Mouse (Mus musculus) layer of hippocampus, postnatal 36 days (tissue): ENCODE data around the gene Fbxo34. TPM values are rescaled to one million over a fixed set of nuclear protein-coding genes. Genes with fewer than 3 reads are reported as not detected.
"Not testable (repeated sequence)": the region's sequence is repeated elsewhere in the genome, so short reads cannot be mapped to it uniquely, and the experiment has no call there.

Source experiments
- DNase-seq, 2 experiments: peaks; one replicate each; pipeline ENCODE4 v3.0.0; 2022
- total RNA-seq, 2 experiments: library from RNA; stranded (reverse); gene quantifications; 2 replicates each; pipeline ENCODE4 v1.2.3; 2021

Fbxo34 gene
- 10 to 100 TPM; 84.3 to 89.6 TPM for total RNA-seq

DNA sequence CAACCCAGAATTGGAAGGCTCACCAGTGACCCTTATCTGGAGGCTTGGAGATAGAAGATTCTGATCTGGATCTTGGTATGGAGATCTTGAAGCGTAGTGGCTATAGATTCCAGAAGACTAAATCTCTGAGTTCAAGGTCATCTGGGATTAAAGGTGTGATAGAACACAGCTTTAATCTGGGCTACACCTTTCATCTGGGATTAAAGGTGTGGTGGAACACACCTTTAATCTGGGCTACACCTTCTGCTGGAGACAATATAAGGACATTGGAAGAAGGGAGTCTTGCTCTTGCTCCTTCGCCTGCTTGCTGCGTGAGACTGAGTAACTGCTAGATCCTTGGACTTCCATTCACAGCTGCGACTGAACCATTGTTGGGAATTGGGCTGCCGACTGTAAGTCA is at the start of gene Fbxo34:
Gene Fbxo34, plus strand, starts transcription at position 301 of the 400 bp plus-strand sequence.
- DNase-seq = not testable (repeated sequence)

GRCm38 (mm10) chr14:47402735-47403134 is 47.5 kb upstream of the Fbxo34 start:
- DNase-seq = no peak

DNA sequence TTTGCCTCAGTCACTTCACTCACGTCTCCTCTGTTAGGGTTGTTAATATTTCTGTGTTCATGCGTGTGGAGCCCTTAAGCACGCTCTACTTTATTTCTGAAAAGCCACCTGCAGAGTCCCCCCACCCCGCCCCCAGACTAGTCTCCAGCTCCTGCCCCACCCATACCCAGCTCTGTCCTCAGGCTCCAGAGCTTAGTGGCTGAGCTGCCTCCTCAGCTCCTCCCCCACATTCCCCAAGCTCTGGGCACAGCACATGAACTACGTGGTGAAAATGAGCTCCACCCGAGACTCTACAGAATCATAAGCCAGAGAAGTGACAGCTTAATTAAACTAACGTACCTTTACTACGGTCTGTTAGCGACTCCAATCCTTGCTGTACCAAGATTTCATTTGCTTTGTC is 44.2 kb upstream of the Fbxo34 start:
- no peak for DNase-seq

GRCm38 (mm10) chr14:47417346-47417745 is 32.9 kb upstream of the Fbxo34 start:
- no peak for DNase-seq

DNA sequence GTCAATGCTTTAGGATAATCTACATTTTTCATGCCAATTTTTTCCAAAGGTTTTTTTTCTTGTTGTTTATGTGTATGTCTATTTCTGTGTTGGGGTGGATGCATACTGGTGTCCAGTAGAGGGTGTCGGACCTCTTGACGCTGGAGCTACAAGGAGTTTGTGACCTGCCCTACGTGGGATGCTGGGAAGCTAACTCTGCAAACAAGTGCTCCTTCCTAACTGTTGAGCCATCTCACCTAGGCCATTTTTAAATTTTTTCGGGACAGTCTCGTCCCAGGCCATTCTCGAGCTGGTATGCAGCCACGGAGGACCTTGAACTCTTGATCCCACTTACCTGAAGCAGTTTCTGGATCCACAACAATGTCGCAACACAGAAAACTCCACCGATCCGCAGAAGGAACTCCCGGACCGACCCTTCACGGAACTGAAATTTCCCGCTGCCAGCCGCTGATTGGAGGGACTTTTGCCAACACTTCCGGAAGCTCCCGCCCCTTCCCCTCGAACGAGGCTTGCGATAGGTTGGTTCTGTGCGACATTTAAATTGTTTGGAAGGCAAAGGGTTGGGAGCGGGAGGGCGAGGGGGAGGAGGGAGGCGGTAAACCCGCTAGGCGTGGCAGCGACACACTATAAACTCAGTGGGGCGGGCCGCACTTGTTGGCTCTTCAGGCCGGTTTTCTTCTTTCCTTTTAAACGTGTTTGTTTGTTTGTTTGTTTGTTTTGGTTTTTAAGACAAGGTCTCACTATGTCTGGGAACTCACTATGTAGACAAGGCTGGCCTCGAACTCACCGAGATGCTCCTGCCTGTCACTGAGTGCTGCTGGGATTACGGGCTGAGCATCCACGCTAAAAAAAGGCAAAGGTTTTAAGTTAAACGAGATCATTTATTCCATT is 32.2 kb upstream of the Fbxo34 start, which contains the start of gene Dlgap5:
Gene Dlgap5, minus strand, starts transcription at position 633 of the 891 bp plus-strand sequence.
- peak; percentile 86 to 88 for DNase-seq

- DNase-seq = no peak
Observed at GRCm38 (mm10) chr14:47418666-47418991, 31.6 kb upstream of the Fbxo34 start.

GRCm38 (mm10) chr14:47419034-47419625 is 31.1 kb upstream of the Fbxo34 start:
- no peak for DNase-seq

DNA sequence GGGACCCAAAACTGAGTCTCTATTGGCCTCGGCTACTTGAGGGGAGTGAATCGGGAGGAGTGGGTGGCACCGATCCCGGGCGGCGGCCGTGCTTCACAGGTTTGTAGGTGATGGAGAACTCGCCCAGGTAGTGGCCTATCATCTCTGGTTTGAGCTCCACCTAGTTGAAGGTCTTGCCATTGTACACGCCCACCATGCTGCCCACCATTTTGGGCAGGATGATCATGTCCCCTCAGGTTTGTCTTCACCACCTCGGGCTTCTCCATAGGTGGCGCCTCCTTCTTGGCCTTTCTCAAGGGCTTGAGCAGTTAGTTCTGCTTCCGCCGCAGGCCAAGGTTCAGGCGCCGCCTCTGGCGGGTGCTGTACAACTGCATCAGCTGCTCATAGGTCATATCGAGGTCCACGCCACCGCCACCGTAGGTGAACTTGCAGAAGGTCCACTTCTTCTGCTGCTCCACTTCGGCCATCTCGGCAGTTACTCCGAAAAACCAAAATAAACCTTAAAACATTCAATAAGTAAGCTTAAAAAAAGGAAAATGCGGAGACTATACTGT is 30.4 kb upstream of the Fbxo34 start:
- DNase-seq = no peak

GRCm38 (mm10) chr14:47421606-47422005 is 28.6 kb upstream of the Fbxo34 start:
- DNase-seq = no peak

DNA sequence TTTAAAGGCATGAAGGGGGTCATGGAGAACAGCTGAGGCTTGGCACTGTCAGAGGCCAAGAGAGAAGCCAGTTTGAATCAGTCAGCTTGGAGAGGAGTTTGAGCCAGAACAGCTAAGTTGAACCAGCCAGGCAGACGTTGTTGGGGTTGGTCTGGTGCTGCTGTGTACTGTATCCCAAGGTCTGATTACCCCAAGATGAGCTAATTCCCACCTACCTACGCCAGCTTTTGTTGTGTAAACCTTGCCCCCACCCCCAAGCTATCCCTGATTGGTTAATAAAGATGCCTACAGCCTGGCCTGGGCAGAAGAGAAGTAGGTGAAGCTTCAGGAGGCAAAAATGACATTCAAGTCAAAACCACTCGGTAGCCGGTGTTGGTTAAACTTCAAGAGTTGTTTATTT is 27.8 kb upstream of the Fbxo34 start:
- no peak for DNase-seq

DNA sequence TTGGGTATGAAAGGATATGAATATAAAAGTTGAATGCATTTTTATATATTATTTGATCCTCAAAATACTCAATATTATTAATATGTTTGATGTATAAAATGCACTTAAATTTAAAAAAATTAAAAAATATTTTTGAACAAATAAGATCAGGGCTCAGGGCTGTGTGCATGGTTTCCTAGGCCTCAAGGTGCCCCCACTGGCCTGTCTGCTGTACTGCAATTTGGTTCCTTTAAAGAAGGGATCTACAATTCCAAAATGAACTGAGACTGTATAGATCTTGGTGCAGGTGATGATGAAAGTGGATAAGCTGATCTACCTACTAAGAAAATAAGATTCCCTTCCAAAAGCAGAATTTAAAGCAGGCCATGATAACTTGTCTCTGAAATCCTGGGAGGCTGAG is 17.2 kb upstream of the Fbxo34 start:
- no peak for DNase-seq

- no peak for DNase-seq
Observed at GRCm38 (mm10) chr14:47438947-47439346, 11.3 kb upstream of the Fbxo34 start.

- no peak for DNase-seq
Observed at GRCm38 (mm10) chr14:47444907-47445306, 5.3 kb upstream of the Fbxo34 start.

- DNase-seq = no peak
Observed at GRCm38 (mm10) chr14:47445331-47446095, 4.7 kb upstream of the Fbxo34 start.

GRCm38 (mm10) chr14:47459556-47459955 is 9.3 kb downstream of the Fbxo34 start:
- no peak for DNase-seq

GRCm38 (mm10) chr14:47461997-47462396 is 11.8 kb downstream of the Fbxo34 start:
- no peak for DNase-seq

- no peak for DNase-seq
Observed at GRCm38 (mm10) chr14:47462453-47462852, 12.2 kb downstream of the Fbxo34 start.

- no peak for DNase-seq
Observed at GRCm38 (mm10) chr14:47462877-47463460, 12.7 kb downstream of the Fbxo34 start.

DNA sequence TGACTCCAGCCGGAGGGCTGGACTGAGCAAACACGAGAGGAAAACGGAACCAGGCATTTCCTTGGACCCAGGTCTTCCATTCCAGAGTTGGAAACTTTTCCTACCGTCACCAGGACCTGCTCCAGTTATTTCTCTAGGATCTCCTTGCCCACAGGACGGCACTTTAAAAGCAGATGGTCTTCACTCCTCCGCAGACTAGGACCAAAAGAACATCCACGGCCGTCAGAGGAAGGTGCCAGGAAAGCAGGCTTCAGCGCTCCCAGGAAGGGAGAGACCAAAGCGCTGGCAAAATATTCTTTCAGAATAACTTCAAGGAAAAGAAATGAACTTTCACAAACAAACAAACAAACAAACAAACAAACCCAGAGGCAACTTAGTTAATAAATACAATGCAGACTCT is 14.2 kb downstream of the Fbxo34 start:
- no peak for DNase-seq

DNA sequence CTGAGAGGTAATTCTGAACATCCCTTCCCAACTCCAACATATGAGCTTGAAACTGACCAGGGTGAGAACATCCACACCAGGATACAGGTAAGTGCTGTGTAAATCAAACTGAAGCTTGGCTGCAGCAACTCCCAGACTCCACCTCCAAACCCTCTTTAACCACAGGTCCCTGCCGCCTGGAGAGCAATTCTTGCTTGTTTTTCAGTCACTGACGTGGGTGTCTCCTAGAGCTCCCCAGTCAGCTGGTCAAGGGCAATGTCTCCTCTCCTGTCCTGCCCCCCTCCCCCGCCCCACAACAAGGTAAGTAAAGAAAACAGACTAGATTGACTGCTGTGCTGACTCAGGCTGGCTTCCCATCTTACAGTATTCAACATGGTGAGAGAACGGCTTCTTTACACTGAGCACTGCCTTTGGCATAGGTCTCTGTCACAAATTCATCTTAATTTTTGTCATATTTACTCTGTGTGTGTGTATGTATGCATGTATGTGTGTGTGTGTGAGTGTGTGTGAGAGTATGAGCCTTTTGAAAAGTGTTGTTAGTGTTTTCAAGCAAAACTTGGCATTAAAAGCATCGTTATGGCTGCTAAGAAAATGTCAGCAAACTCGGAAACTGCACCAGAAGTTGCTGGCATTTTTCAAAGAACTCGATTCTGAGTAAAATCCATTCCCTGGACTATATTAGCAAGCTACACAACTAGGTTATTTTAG is 15.4 kb downstream of the Fbxo34 start:
- DNase-seq = no peak

DNA sequence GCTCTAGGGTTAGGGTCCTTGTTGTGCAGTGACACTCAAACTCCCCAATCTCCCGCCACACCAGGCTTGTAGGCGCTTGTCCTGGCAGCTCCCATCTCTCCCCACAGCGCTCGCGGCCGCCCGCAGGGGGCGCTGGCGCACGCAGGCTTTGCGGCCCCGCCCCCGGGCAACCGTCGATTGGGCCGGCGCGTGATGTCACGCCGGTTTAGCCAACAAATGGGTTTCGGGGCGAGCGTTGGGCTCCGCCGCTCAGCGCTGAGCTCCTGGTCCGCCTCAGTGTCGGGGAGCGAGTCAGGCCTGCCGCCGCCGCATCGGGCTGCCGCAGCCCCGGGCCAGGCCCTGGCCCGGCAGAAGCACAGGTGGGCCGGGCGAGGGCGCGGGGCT is 22.1 kb downstream of the Fbxo34 start:
- DNase-seq = peak; percentile 97 to 98
